15 mouse cellular contexts compared by ENCODE assay signal in genomic region chrX:52320653-52321052, GRCm38 (mm10).
DNase-seq lines count a peak whose midpoint lies in the region; TF ChIP-seq lines count a peak whose summit lies in the region.
"Had no signal": no experiment of that assay in that cellular context is flagged by ENCODE, and none has a peak within 500 bp of the region (broad histone marks: within the 10 kb centered on the region; RNA-seq: fewer than 3 reads in every experiment).

No protein-coding gene starts in this region.

- TF ChIP-seq POLR2A in heart, adult 2 months (IDR thresholded peaks at IDR 0.05; ENCODE audit: insufficient read depth, low read depth, low read length): no peak

- no peak overlapping the region for H3K27ac ChIP-seq in heart, adult 2 months
- H3K27ac ChIP-seq: embryonic facial prominence, embryonic 13.5 days; forebrain, embryonic 10.5 days; kidney, embryonic 15.5 days; layer of hippocampus, adult 2 months; liver, embryonic 12.5 days had no signal

- DNase-seq in heart, adult 8-10 months (ENCODE audit: low spot score): peak; percentile 3
- no peak for DNase-seq in heart, adult 2 months
- DNase-seq in 3134 (ENCODE audit: extremely low read depth, insufficient read length, low spot score) (peak; percentile 4), NIH3T3 (ENCODE audit: low read depth) (peak; percentile 58)
- DNase-seq in lung, postnatal 10 days: peak; percentile 5
- no peak for DNase-seq in natural killer cell, adult 2 months (ENCODE audit: low spot score in 2 of 2)
- DNase-seq in thymus, postnatal 25 days: no peak
- DNase-seq: adrenal gland, postnatal 25 days; cerebellum, adult 2 months; gastrocnemius, postnatal 10 days had no signal

- H3K4me3 ChIP-seq in heart, adult 2 months: no peak overlapping the region
- H3K4me3 ChIP-seq: embryonic facial prominence, embryonic 13.5 days; forebrain, embryonic 10.5 days; kidney, embryonic 15.5 days; layer of hippocampus, adult 2 months; liver, embryonic 12.5 days had no signal

- no peaks in the 10 kb centered on the region for H3K27me3 ChIP-seq in heart, adult 2 months (ENCODE audit: control insufficient read depth, insufficient read depth, low read length)
- H3K27me3 ChIP-seq: liver, embryonic 12.5 days had no signal

- TF ChIP-seq CTCF in heart, adult 2 months (IDR thresholded peaks at IDR 0.05): no peak

- no peak overlapping the region for H3K9ac ChIP-seq in heart, adult 2 months (ENCODE audit: low read depth, low read length)
- H3K9ac ChIP-seq: embryonic facial prominence, embryonic 13.5 days; kidney, embryonic 15.5 days; liver, embryonic 12.5 days had no signal

- intact Hi-C loops in heart, adult 2 months (cut with DNase I): no loop called here

- TF ChIP-seq EP300 in heart, adult 2 months (IDR thresholded peaks at IDR 0.05; ENCODE audit: insufficient read depth, low read depth, low read length): no peak

- H3K4me1 ChIP-seq in heart, adult 2 months (ENCODE audit: control insufficient read depth, insufficient read depth, low read length): no peaks in the 10 kb centered on the region
- H3K4me1 ChIP-seq: embryonic facial prominence, embryonic 13.5 days; forebrain, embryonic 10.5 days; kidney, embryonic 15.5 days; liver, embryonic 12.5 days had no signal

- 55% methylated on average over 4 of the region's 4 CpGs for WGBS in heart, adult 2 months

- no peaks in the 10 kb centered on the region for H3K79me2 ChIP-seq in heart, adult 2 months (replicated peaks; ENCODE audit: control insufficient read depth, insufficient read depth, low read length)

- no peaks in the 10 kb centered on the region for H3K36me3 ChIP-seq in heart, adult 2 months (ENCODE audit: control insufficient read depth, insufficient read depth, low read length)
- H3K36me3 ChIP-seq: embryonic facial prominence, embryonic 13.5 days; forebrain, embryonic 10.5 days; kidney, embryonic 15.5 days; liver, embryonic 12.5 days had no signal

Comparison
In these comparisons a context has a peak if more than half of its experiments do, and no peak if none do; other contexts are left out.
1. DNase-seq: peak in heart, adult 8-10 months (single experiment), 3134 (single experiment), NIH3T3 (single experiment) and lung, postnatal 10 days (single experiment); none in heart, adult 2 months (0 of 2), natural killer cell, adult 2 months (0 of 2) and thymus, postnatal 25 days (single experiment).